Mouse (Mus musculus): ENCODE measurements around the gene Stkld1. TPM values are rescaled to one million over a fixed set of nuclear protein-coding genes. Genes with fewer than 3 reads are reported as not detected.
A peak's percentile ranks its signal among the peaks of the same experiment; 100 is the strongest.

The Stkld1 gene
- total RNA-seq, 2 experiments from 2014 or later, result not detected

- DNase-seq (ENCODE audit: low spot score in 2 of 2), result no peak
Observed at GRCm38 (mm10) chr2:26914148-26914941, 19.5 kb upstream of the Stkld1 start.

GRCm38 (mm10) chr2:26915927-26916728 lies 17.7 kb upstream of the Stkld1 start, which contains the start of the genes Surf2 and Surf1:
Gene Surf2 (plus strand): TSS chr2:26916367.
Gene Surf1 (minus strand): TSS chr2:26916530.
- peak; percentile 45 to 79 for DNase-seq (ENCODE audit: low spot score in 2 of 2)

GRCm38 (mm10) chr2:26916738-26917137 lies 17.1 kb upstream of the Stkld1 start:
- DNase-seq (ENCODE audit: low spot score in 2 of 2), result no peak

GRCm38 (mm10) chr2:26919684-26920083 lies 14.2 kb upstream of the Stkld1 start:
- DNase-seq (ENCODE audit: low spot score in 2 of 2), result no peak

- DNase-seq (ENCODE audit: low spot score in 2 of 2), result no peak
Observed at GRCm38 (mm10) chr2:26920190-26920855, 13.5 kb upstream of the Stkld1 start.

- DNase-seq (ENCODE audit: low spot score in 2 of 2), result no peak
Observed at GRCm38 (mm10) chr2:26921784-26922183, 12.1 kb upstream of the Stkld1 start.

GRCm38 (mm10) chr2:26927745-26928476 lies 5.9 kb upstream of the Stkld1 start:
- no peak for DNase-seq (ENCODE audit: low spot score in 2 of 2)

GRCm38 (mm10) chr2:26930390-26930789 lies 3.5 kb upstream of the Stkld1 start:
- peak in 1 of 2 experiments; percentile 51 for DNase-seq (ENCODE audit: low spot score in 2 of 2)

- DNase-seq (ENCODE audit: low spot score in 2 of 2), result peak in 1 of 2 experiments; percentile 53
Observed at GRCm38 (mm10) chr2:26932473-26933303, 1.2 kb upstream of the Stkld1 start.

- DNase-seq (ENCODE audit: low spot score in 2 of 2), result no peak
Observed at GRCm38 (mm10) chr2:26935286-26935685, 1.4 kb downstream of the Stkld1 start.

- no peak for DNase-seq (ENCODE audit: low spot score in 2 of 2)
Observed at GRCm38 (mm10) chr2:26936425-26936824, 2.6 kb downstream of the Stkld1 start.

GRCm38 (mm10) chr2:26941539-26941938 lies 7.7 kb downstream of the Stkld1 start:
- no peak for DNase-seq (ENCODE audit: low spot score in 2 of 2)

- no peak for DNase-seq (ENCODE audit: low spot score in 2 of 2)
Observed at GRCm38 (mm10) chr2:26943253-26943652, 9.4 kb downstream of the Stkld1 start.

- no peak for DNase-seq (ENCODE audit: low spot score in 2 of 2)
Observed at GRCm38 (mm10) chr2:26950411-26950810, 16.6 kb downstream of the Stkld1 start.

GRCm38 (mm10) chr2:26951346-26951905 lies 17.6 kb downstream of the Stkld1 start:
- no peak for DNase-seq (ENCODE audit: low spot score in 2 of 2)

- DNase-seq (ENCODE audit: low spot score in 2 of 2), result no peak
Observed at GRCm38 (mm10) chr2:26952193-26952592, 18.3 kb downstream of the Stkld1 start.

- no peak for DNase-seq (ENCODE audit: low spot score in 2 of 2)
Observed at GRCm38 (mm10) chr2:26952866-26953265, 19.0 kb downstream of the Stkld1 start.

- DNase-seq (ENCODE audit: low spot score in 2 of 2), result no peak
Observed at GRCm38 (mm10) chr2:26954735-26955395, 21.0 kb downstream of the Stkld1 start.
